Mouse (Mus musculus) limb, embryonic 14.5 days (tissue): ENCODE measurements at regions not wholly inside any gene's neighbourhood (a gene's known extent, or its start where the extent isn't known, plus 50 kb on each side); places are given as distances from the start of the nearest gene placed in this dataset.

Source experiments
- ATAC-seq: fragments of 200-750 bp; cut with Nextera tagmentation; 2 replicates; pipeline ENCODE4 v1.8.0; 2017; ENCODE audit warnings: low read depth, moderate number of reproducible peaks, moderate TSS enrichment; ENCODE audit not compliant: low FRiP score
- DNase-seq: peaks from one replicate; pipeline ENCODE4 v3.0.0-alpha.2; 2015; ENCODE audit warnings: low spot score
- H3K27ac ChIP-seq: fragments of 300-500 bp; sonication (generic); replicated peaks from 2 replicates; pipeline ENCODE4 v1.5.1; 2014; ENCODE audit warnings: low read depth, mild to moderate bottlenecking, low read length, moderate library complexity, mixed read lengths
- H3K27me3 ChIP-seq: fragments of 300-500 bp; sonication (generic); 2 replicates; pipeline ENCODE4 v1.6.1; 2014; ENCODE audit warnings: low read length, mixed read lengths; ENCODE audit not compliant: control insufficient read depth, insufficient read depth
- H3K36me3 ChIP-seq: fragments of 300-500 bp; sonication (generic); 2 replicates; pipeline ENCODE4 v1.6.1; 2014; ENCODE audit warnings: mild to moderate bottlenecking, low read length, moderate library complexity, mixed read lengths; ENCODE audit not compliant: control insufficient read depth, insufficient read depth
- H3K4me1 ChIP-seq: fragments of 300-500 bp; sonication (generic); 2 replicates; pipeline ENCODE4 v1.6.1; 2014; ENCODE audit warnings: antibody characterized with exemption, low read length, mixed read lengths; ENCODE audit not compliant: control insufficient read depth, insufficient read depth
- H3K4me2 ChIP-seq: fragments of 300-500 bp; sonication (generic); replicated peaks from 2 replicates; pipeline ENCODE4 v1.6.1; 2014; ENCODE audit warnings: low read depth, mild to moderate bottlenecking, low read length, moderate library complexity; ENCODE audit not compliant: severe bottlenecking
- H3K4me3 ChIP-seq: fragments of 300-500 bp; sonication (generic); replicated peaks from 2 replicates; pipeline ENCODE4 v1.5.1; 2014; ENCODE audit warnings: low read length
- H3K9ac ChIP-seq: fragments of 300-500 bp; sonication (generic); 2 replicates; pipeline ENCODE4 v1.6.1; 2014; ENCODE audit warnings: mild to moderate bottlenecking, low read depth, low read length, moderate library complexity; ENCODE audit not compliant: severe bottlenecking
- H3K9me3 ChIP-seq: fragments of 300-500 bp; sonication (generic); 2 replicates; pipeline ENCODE4 v1.6.1; 2016; ENCODE audit warnings: low read length; ENCODE audit not compliant: control insufficient read depth
- POLR2A ChIP-seq: fragments of 200-500 bp; IDR thresholded peaks from 2 replicates; pipeline ENCODE4 v1.8.0; 2012; ENCODE audit warnings: inconsistent platforms, mild to moderate bottlenecking, moderate library complexity, borderline replicate concordance; ENCODE audit not compliant: insufficient read depth, insufficient read length; ENCODE audit errors: extremely low read depth
- WGBS: fragments of 180-500 bp; shearing (Covaris S2); extraction: QIAGEN DNeasy Blood & Tissue Kit; methylation state at CpG from one replicate; pipeline ENCODE4 v1.1.7; 2014; 5-methylcytosine and 5-hydroxymethylcytosine counted together

- H3K9ac ChIP-seq: no peak overlapping the region
- no peak overlapping the region for H3K4me2 ChIP-seq
- no peaks in the 10 kb centered on the region for H3K9me3 ChIP-seq
- no peak for TF ChIP-seq POLR2A
- H3K27me3 ChIP-seq: no peaks in the 10 kb centered on the region
- no peak for DNase-seq
- no peaks in the 10 kb centered on the region for H3K36me3 ChIP-seq
- no peak overlapping the region for H3K27ac ChIP-seq
- no peaks in the 10 kb centered on the region for H3K4me1 ChIP-seq
- ATAC-seq: no peak
- no peak overlapping the region for H3K4me3 ChIP-seq
- WGBS: 86% methylated on average over 6 of the region's 6 CpGs
Observed at GRCm38 (mm10) chr14:99812741-99813485, 471.6 kb downstream of the Klf12 start.
